Mouse (Mus musculus): ENCODE data around the gene Spsb2. TPM values are rescaled to one million over a fixed set of nuclear protein-coding genes. Genes with fewer than 3 reads are reported as not detected.
"Not testable (repeated sequence)": the region's sequence is repeated elsewhere in the genome, so short reads cannot be mapped to it uniquely, and the experiment has no call there.

The Spsb2 gene
- polyA plus RNA-seq, 1 experiment from 2014 or later: 9.1 TPM

DNA sequence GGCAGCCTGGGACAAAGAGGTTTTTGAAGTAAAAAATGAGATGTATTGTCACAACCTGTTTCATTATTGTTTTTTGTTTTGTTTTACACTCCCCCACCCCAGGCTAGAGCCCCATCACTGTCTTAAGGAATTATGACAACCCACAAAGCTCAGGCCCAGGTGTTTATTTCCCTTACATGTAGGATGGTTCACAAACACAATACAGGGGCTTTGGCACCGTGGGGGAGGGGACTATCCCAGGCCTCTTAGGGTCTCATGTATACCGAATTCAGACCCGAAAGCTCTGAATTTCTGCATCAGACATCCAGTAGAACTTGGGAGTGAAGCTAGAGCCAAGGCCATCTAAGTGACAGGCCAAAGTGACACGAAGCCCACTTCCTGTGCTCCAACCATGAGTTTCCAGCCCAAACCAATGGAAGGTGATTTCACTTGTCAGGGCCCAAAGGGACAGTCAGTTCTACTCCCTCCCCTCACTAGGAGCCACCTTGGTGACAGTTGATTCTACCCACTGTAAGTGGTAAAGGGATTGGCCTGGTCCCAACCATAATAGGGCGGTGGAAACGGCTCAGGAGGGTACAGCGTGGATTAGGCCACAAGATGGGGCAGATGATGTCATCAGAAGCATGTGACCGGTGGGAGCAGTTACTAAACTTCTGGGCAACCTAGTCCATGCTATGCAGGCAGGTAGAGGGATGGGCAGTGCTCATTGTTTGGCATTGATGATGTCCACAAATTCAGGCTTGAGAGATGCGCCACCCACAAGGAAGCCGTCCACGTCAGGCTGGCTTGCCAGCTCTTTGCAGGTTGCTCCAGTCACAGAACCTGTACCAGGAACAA lies 2.3 kb downstream of the Spsb2 start:
- Histone ChIP-seq H3K36me3 (peaks cover 36% of the 10 kb centered on the region), H3K27ac (peak overlapping the region; percentile 92; the same call in 1 of the 2 replicates), H3K4me3 (replicated peaks) (peak overlapping the region; percentile 60; the same call in 1 of the 2 replicates), H3K4me2 (0 out of 2 replicates have a peak overlapping the region, but pooled peaks have one; percentile 97), H3K4me1 (replicated peaks) (peaks cover 64% of the 10 kb centered on the region)
- H3K9ac ChIP-seq (replicated peaks); ATAC-seq (ENCODE audit: insufficient number of reproducible peaks, insufficient read depth, low FRiP score, low TSS enrichment, low read depth); H3K27me3 ChIP-seq; H3K9me3 ChIP-seq: not testable (repeated sequence)
- 87% methylated on average over 11 of the region's 11 CpGs for WGBS

DNA sequence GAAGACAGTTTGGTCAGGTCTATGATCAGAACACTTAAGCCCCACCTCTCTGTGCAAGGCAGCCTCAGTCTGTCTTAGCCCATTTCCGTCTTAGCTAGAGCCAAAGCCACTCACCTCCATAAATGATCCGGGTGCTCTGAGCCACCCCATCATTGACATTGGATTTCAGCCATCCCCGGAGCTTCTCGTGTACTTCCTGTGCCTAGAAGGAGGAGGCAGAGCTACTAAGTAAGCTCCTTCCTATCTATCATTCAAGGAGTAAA lies 2.9 kb downstream of the Spsb2 start:
- no peak overlapping the region for H3K4me3 ChIP-seq (replicated peaks)
- H3K36me3 ChIP-seq: peaks cover 41% of the 10 kb centered on the region
- no peaks in the 10 kb centered on the region for H3K27me3 ChIP-seq
- H3K9me3 ChIP-seq: no peaks in the 10 kb centered on the region
- no peak overlapping the region for H3K27ac ChIP-seq
- H3K9ac ChIP-seq (replicated peaks): no peak overlapping the region
- ATAC-seq (ENCODE audit: insufficient number of reproducible peaks, insufficient read depth, low FRiP score, low TSS enrichment, low read depth): no peak
- H3K4me1 ChIP-seq (replicated peaks): peaks cover 60% of the 10 kb centered on the region
- H3K4me2 ChIP-seq: no peak overlapping the region
- 91% methylated on average over 4 of the region's 4 CpGs for WGBS

DNA sequence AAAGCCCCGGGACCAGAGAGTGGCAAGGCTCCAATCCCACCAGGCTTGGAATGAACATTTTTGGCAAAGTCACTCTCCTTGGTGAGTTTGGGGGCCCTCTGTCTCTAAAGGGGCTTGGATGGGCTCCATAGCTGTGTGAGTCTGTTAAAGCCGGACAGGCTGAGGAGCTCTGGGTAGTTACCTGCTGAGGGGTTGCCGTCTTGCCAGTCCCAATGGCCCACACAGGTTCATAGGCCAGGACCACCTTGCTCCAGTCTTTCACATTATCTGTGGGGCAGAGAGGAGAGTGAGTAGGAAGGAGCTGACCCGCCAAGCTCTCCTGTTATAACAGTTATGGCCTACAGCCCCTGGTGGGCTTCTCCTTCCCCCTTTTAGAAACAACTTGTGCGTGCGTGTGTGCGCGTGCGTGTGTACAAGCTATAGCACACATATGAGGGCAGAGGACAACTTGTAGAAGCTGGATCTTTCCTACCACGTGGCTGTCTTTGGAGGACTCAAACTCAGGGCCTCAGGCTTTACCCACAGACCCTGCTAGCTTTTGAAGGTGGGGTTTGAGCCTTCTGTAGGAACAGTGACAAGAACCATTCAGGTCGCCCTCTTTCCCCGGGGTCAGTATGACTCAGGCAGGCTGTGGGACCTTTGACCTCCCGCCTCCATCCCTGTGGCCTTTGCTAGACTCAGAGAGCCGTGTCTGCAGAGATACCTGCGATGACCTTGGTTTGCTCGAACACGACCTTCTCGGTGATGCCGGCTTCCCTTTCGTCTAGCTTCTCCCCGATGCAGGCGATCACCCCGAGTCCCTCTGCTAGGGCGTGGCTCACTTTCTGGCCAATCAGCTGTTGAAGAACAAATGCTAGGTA lies 3.5 kb downstream of the Spsb2 start:
- peaks cover 56% of the 10 kb centered on the region for H3K4me1 ChIP-seq (replicated peaks)

GRCm38 (mm10) chr6:124812848-124813247 lies 4.4 kb downstream of the Spsb2 start:
- peak overlapping the region; percentile 96 for H3K27ac ChIP-seq
- no peaks in the 10 kb centered on the region for H3K9me3 ChIP-seq
- H3K36me3 ChIP-seq: peaks cover 57% of the 10 kb centered on the region
- peak overlapping the region; percentile 68 for H3K4me3 ChIP-seq (replicated peaks)
- H3K9ac ChIP-seq (replicated peaks): peak overlapping the region; percentile 89
- ATAC-seq (ENCODE audit: insufficient number of reproducible peaks, insufficient read depth, low FRiP score, low TSS enrichment, low read depth): no peak
- peaks cover 50% of the 10 kb centered on the region for H3K4me1 ChIP-seq (replicated peaks)
- peak overlapping the region; percentile 80 for H3K4me2 ChIP-seq
- 20% methylated on average over 9 of the region's 9 CpGs for WGBS
- no peaks in the 10 kb centered on the region for H3K27me3 ChIP-seq

More for the DNA sequence above, 3.5 kb downstream of the Spsb2 start:
- peaks cover 47% of the 10 kb centered on the region for H3K36me3 ChIP-seq
- no peak overlapping the region for H3K27ac ChIP-seq
- H3K9me3 ChIP-seq: no peaks in the 10 kb centered on the region
- peak overlapping the region; percentile 68 for H3K4me3 ChIP-seq (replicated peaks)
- no peak for ATAC-seq (ENCODE audit: insufficient number of reproducible peaks, insufficient read depth, low FRiP score, low TSS enrichment, low read depth)
- 86% methylated on average over 24 of the region's 24 CpGs for WGBS
- no peaks in the 10 kb centered on the region for H3K27me3 ChIP-seq
- peak overlapping the region; percentile 89 for H3K9ac ChIP-seq (replicated peaks)
- peak overlapping the region; percentile 80 for H3K4me2 ChIP-seq

DNA sequence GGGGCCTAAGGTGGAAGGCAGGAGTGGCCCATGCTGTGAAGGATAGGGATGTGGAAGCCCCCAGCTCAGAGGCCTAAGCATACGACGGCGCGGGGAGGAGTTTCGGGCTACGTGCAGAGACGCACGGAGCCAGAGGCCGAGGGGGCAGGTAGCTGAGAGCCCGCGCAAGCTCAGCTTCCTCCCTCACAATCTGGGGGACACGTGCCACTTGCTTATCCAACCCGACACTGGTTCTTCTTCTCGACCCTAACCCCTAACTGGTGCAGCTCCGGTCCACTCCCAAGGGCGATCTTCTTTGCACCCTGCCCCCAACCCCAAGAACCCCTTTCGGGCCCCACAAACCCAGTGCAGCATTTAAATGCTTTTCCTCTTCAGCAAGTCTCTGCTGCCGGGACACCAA lies 5.0 kb downstream of the Spsb2 start:
- Histone ChIP-seq H3K4me3 (replicated peaks) (peak overlapping the region; percentile 68), H3K4me2 (peak overlapping the region; percentile 80), H3K36me3 (peaks cover 63% of the 10 kb centered on the region), H3K9me3 (no peaks in the 10 kb centered on the region), H3K4me1 (replicated peaks) (peaks cover 43% of the 10 kb centered on the region), H3K27me3 (no peaks in the 10 kb centered on the region), H3K27ac (peak overlapping the region; percentile 96), H3K9ac (replicated peaks) (peak overlapping the region; percentile 89)
- peak; percentile 38 for ATAC-seq (ENCODE audit: insufficient number of reproducible peaks, insufficient read depth, low FRiP score, low TSS enrichment, low read depth)
- WGBS: under 1% methylated on average over 18 of the region's 18 CpGs

- Histone ChIP-seq H3K9me3 (no peaks in the 10 kb centered on the region), H3K27me3 (no peaks in the 10 kb centered on the region), H3K4me3 (replicated peaks) (peak within 1 kb of the TSS; percentile 68), H3K4me1 (replicated peaks) (peaks cover 40% of the 10 kb centered on the region), H3K27ac (peak within 1 kb of the TSS; percentile 96), H3K9ac (replicated peaks) (peak within 1 kb of the TSS; percentile 89), H3K36me3 (peaks cover 67% of the 10 kb centered on the region), H3K4me2 (peak within 1 kb of the TSS; percentile 80)
- WGBS: under 1% methylated on average over 22 of the region's 22 CpGs
- ATAC-seq (ENCODE audit: insufficient number of reproducible peaks, insufficient read depth, low FRiP score, low TSS enrichment, low read depth): peak; percentile 80
Observed at GRCm38 (mm10) chr6:124813933-124814332, 5.5 kb downstream of the Spsb2 start, which contains the start of gene Tpi1. Gene Tpi1, minus strand, starts transcription at chr6:124814296.

DNA sequence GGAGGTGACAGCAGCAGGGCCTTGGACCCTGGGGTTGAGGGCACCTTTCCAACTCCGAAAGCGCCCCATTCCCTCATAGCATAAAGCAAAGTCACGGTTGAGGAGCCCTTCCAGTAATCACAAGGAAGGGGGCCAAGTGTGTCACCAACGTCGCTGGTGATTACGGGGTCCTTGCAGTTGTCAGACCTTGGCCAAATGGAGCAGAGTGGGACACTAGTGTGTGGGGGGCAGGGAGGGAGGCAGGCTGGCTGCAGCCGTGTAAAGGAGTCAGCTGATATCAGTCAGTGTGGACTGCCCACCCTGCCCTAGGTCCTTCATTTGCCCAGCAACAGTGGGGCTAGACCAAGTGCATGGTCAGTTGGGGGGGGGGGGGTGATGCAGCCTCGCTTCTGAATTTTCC lies 6.0 kb downstream of the Spsb2 start:
- 35% methylated on average over 8 of the region's 8 CpGs for WGBS
- no peaks in the 10 kb centered on the region for H3K9me3 ChIP-seq
- peaks cover 73% of the 10 kb centered on the region for H3K36me3 ChIP-seq
- peak overlapping the region; percentile 96 for H3K27ac ChIP-seq
- peak overlapping the region; percentile 80 for H3K4me2 ChIP-seq
- H3K4me1 ChIP-seq (replicated peaks): peaks cover 36% of the 10 kb centered on the region
- ATAC-seq (ENCODE audit: insufficient number of reproducible peaks, insufficient read depth, low FRiP score, low TSS enrichment, low read depth): peak; percentile 32
- peak overlapping the region; percentile 68 for H3K4me3 ChIP-seq (replicated peaks)
- H3K9ac ChIP-seq (replicated peaks): no peak overlapping the region
- H3K27me3 ChIP-seq: no peaks in the 10 kb centered on the region

DNA sequence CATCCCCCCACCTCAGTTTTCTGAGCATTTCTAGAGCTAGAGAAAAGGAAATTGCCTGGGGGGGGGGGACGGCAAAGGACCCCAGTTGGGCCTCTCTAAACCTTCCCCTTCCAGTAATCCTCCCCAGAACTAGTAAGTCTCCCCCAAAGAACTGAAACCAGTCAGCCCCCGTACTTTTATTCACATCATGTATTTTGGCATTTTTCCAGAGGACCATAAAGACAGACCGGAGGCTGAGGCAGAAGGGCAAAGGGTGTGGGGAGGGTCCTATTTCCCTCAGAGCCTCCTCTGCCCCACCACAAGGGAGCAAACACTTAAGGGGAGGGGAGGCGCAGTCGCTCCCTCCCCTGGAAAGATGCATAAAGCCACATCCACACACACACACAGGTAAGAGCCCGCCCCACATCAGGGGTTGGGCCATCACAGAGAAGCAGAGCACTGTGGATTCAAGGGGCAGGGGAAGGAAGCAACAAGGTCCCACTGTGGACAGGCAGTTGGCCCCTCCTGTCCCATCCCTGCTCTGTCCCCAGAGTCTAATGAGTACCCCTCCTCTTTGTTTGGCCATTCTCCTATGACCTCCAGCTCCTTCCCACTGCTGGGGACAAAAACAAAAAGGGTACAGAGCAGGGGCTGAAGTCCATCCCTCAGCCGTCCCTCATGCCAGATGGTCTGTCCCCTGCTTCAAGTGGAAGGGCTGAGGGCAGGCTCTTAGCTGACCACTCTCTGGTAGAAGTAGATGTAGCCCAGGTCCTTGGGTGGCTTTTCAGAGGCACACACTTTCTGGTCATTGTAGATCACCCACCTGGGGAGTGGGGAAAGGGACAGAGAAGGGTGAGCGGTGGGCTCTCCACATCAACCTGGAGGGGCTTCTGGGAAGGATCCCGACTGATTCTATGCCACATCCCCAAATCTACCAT lies 6.7 kb downstream of the Spsb2 start:
- Histone ChIP-seq H3K4me3 (replicated peaks) (no peak overlapping the region), H3K27me3 (no peaks in the 10 kb centered on the region), H3K9ac (replicated peaks) (0 out of 2 replicates have a peak overlapping the region, but pooled peaks have one; percentile 19), H3K4me2 (peak overlapping the region; percentile 80), H3K36me3 (peaks cover 77% of the 10 kb centered on the region), H3K4me1 (replicated peaks) (peaks cover 29% of the 10 kb centered on the region), H3K27ac (peak overlapping the region; percentile 96), H3K9me3 (no peaks in the 10 kb centered on the region)
- WGBS: 69% methylated on average over 9 of the region's 9 CpGs
- no peak for ATAC-seq (ENCODE audit: insufficient number of reproducible peaks, insufficient read depth, low FRiP score, low TSS enrichment, low read depth)

DNA sequence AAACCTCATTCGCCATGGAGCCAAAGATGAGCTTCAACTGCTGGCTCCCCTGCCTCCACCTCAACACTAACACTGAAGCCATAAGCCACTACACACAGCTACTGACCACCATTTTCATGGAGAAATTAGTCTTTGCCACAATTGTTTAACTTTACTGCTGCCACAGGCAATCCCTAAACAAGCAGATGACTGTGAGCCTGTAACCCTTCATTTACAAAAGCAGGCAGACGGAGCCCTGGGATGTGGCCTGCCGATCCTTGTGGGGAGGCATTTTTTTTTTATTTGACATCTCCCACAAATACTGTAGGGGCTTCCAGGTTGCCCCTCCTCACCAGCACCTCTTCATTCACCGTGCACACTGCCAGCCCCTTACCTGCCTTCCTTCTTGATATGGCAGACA lies 8.2 kb downstream of the Spsb2 start:
- no peak overlapping the region for H3K4me3 ChIP-seq (replicated peaks)
- no peaks in the 10 kb centered on the region for H3K9me3 ChIP-seq
- no peak overlapping the region for H3K9ac ChIP-seq (replicated peaks)
- no peak overlapping the region for H3K27ac ChIP-seq
- no peak for ATAC-seq (ENCODE audit: insufficient number of reproducible peaks, insufficient read depth, low FRiP score, low TSS enrichment, low read depth)
- peaks cover 78% of the 10 kb centered on the region for H3K36me3 ChIP-seq
- 91% methylated on average over 4 of the region's 4 CpGs for WGBS
- H3K4me1 ChIP-seq (replicated peaks): peaks cover 24% of the 10 kb centered on the region
- no peaks in the 10 kb centered on the region for H3K27me3 ChIP-seq
- H3K4me2 ChIP-seq: no peak overlapping the region

DNA sequence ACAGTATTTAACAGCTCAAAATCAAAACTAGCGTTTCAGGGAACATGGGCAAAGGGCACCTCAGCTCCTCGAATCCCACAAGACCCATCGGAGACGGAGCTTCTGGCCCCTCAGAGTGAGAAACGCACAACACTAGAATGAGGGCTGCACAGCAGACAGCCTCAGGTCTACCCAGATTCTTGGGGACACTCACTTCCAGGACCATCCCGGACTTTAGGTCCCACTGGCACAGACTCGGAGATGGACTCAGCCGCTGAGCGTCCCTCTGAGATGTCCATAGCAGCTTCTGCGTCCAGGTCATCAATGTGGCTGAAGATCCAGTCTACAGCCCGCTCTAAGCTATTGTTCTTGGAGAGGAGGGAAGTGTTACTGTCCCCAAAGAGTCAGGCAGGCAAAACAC lies 8.7 kb downstream of the Spsb2 start:
- ATAC-seq (ENCODE audit: insufficient number of reproducible peaks, insufficient read depth, low FRiP score, low TSS enrichment, low read depth): no peak
- Histone ChIP-seq H3K4me2 (no peak overlapping the region), H3K36me3 (peaks cover 78% of the 10 kb centered on the region), H3K9me3 (no peaks in the 10 kb centered on the region), H3K4me3 (replicated peaks) (no peak overlapping the region), H3K9ac (replicated peaks) (no peak overlapping the region), H3K27me3 (no peaks in the 10 kb centered on the region), H3K4me1 (replicated peaks) (peaks cover 20% of the 10 kb centered on the region), H3K27ac (no peak overlapping the region)
- WGBS: 96% methylated on average over 11 of the region's 11 CpGs

Data from limb, embryonic 12.5 days (tissue).